Mouse (Mus musculus) embryonic facial prominence, embryonic 15.5 days (tissue): ENCODE results near the gene Trmo. TPM values are rescaled to one million over a fixed set of nuclear protein-coding genes. Genes with fewer than 3 reads are reported as not detected.
A peak's percentile ranks its signal among the peaks of the same experiment; 100 is the strongest.

Source experiments
- ATAC-seq: fragments of 200-750 bp; cut with Nextera tagmentation; 2 replicates; pipeline ENCODE4 v1.8.0; 2017; ENCODE audit warnings: low read depth, moderate TSS enrichment; ENCODE audit not compliant: insufficient number of reproducible peaks, low FRiP score, low TSS enrichment
- H3K27ac ChIP-seq: fragments of 300-500 bp; sonication (generic); replicated peaks from 2 replicates; pipeline ENCODE4 v1.5.1; 2015; ENCODE audit warnings: mild to moderate bottlenecking, inconsistent platforms
- H3K27me3 ChIP-seq: fragments of 300-500 bp; sonication (generic); 2 replicates; pipeline ENCODE4 v1.6.1; 2015; ENCODE audit warnings: inconsistent platforms
- H3K36me3 ChIP-seq: fragments of 300-500 bp; sonication (generic); 2 replicates; pipeline ENCODE4 v1.6.1; 2015; ENCODE audit warnings: mild to moderate bottlenecking, inconsistent platforms
- H3K4me1 ChIP-seq: fragments of 300-500 bp; sonication (generic); 2 replicates; pipeline ENCODE4 v1.6.1; 2015; ENCODE audit warnings: inconsistent platforms
- H3K4me2 ChIP-seq: fragments of 300-500 bp; sonication (generic); replicated peaks from 2 replicates; pipeline ENCODE4 v1.6.1; 2015; ENCODE audit warnings: mild to moderate bottlenecking, inconsistent platforms
- H3K4me3 ChIP-seq: fragments of 300-500 bp; sonication (generic); replicated peaks from 2 replicates; pipeline ENCODE4 v1.5.1; 2015; ENCODE audit warnings: mild to moderate bottlenecking, inconsistent platforms
- H3K9ac ChIP-seq: fragments of 300-500 bp; sonication (generic); 2 replicates; pipeline ENCODE4 v1.6.1; 2015; ENCODE audit warnings: inconsistent platforms
- H3K9me3 ChIP-seq: fragments of 300-500 bp; sonication (generic); replicated peaks from 2 replicates; pipeline ENCODE4 v1.6.1; 2016; ENCODE audit warnings: inconsistent platforms
- WGBS: fragments of 180-500 bp; shearing (Covaris S2); methylation state at CpG from one replicate; pipeline ENCODE4 v1.1.7; 2015; 5-methylcytosine and 5-hydroxymethylcytosine counted together
- polyA plus RNA-seq: library from polyadenylated mRNA; unstranded; fragments of >200 nt; fragmentation: Nextera tagmentation; extraction: Ambion mirVana; gene quantifications from 2 replicates; pipeline ENCODE4 v1.2.1, GENCODE M21; 2015

The Trmo gene
- polyA plus RNA-seq, 1 experiment from 2014 or later = 9.2 TPM

- no peak for ATAC-seq
- H3K27me3 ChIP-seq = peaks cover 96% of the 10 kb centered on the region
- no peak overlapping the region for H3K27ac ChIP-seq
- WGBS = 25% methylated on average over 6 of the region's 6 CpGs
- H3K9me3 ChIP-seq = no peaks in the 10 kb centered on the region
- H3K36me3 ChIP-seq = no peaks in the 10 kb centered on the region
- no peak overlapping the region for H3K9ac ChIP-seq
- H3K4me1 ChIP-seq = peaks cover 34% of the 10 kb centered on the region
- peak overlapping the region; percentile 43; the same call in 1 of the 2 replicates for H3K4me3 ChIP-seq
- H3K4me2 ChIP-seq = no peak overlapping the region
These were observed 43.0 kb downstream of the Trmo start for GRCm38 (mm10) chr4:46346221-46346620.

GRCm38 (mm10) chr4:46345773-46346100 lies 43.5 kb downstream of the Trmo start:
- Histone ChIP-seq H3K27me3 (peaks cover 96% of the 10 kb centered on the region), H3K4me1 (peaks cover 34% of the 10 kb centered on the region), H3K4me2 (no peak overlapping the region), H3K9me3 (no peaks in the 10 kb centered on the region), H3K27ac (no peak overlapping the region), H3K9ac (no peak overlapping the region), H3K36me3 (no peaks in the 10 kb centered on the region), H3K4me3 (peak overlapping the region; percentile 43; the same call in 1 of the 2 replicates)
- no peak for ATAC-seq
- 14% methylated on average over 3 of the region's 3 CpGs for WGBS

- no peaks in the 10 kb centered on the region for H3K36me3 ChIP-seq
- no peak for ATAC-seq
- H3K27me3 ChIP-seq = peaks cover 96% of the 10 kb centered on the region
- H3K9ac ChIP-seq = no peak overlapping the region
- peaks cover 34% of the 10 kb centered on the region for H3K4me1 ChIP-seq
- peak overlapping the region; percentile 52 for H3K4me2 ChIP-seq
- H3K9me3 ChIP-seq = no peaks in the 10 kb centered on the region
- H3K4me3 ChIP-seq = peak overlapping the region; percentile 43
- H3K27ac ChIP-seq = no peak overlapping the region
- 3% methylated on average over 67 of the region's 67 CpGs for WGBS
These were observed 44.0 kb downstream of the Trmo start for GRCm38 (mm10) chr4:46345056-46345772.

DNA sequence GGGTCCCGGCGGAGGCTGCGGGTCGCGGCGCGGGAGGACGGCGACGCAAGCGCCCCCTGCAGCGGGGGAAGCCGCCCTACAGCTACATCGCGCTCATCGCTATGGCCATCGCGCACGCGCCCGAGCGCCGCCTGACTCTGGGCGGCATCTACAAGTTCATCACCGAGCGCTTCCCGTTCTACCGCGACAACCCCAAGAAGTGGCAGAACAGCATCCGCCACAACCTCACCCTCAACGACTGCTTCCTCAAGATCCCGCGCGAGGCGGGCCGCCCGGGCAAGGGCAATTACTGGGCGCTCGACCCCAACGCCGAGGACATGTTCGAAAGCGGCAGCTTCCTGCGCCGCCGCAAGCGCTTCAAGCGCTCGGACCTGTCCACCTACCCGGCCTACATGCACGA lies 44.9 kb downstream of the Trmo start:
- Histone ChIP-seq H3K4me2 (peak overlapping the region; percentile 52), H3K36me3 (no peaks in the 10 kb centered on the region), H3K4me3 (peak overlapping the region; percentile 43), H3K27me3 (peaks cover 96% of the 10 kb centered on the region), H3K27ac (no peak overlapping the region), H3K9me3 (no peaks in the 10 kb centered on the region), H3K4me1 (peaks cover 39% of the 10 kb centered on the region), H3K9ac (no peak overlapping the region)
- ATAC-seq = no peak
- WGBS = under 1% methylated on average over 51 of the region's 51 CpGs

DNA sequence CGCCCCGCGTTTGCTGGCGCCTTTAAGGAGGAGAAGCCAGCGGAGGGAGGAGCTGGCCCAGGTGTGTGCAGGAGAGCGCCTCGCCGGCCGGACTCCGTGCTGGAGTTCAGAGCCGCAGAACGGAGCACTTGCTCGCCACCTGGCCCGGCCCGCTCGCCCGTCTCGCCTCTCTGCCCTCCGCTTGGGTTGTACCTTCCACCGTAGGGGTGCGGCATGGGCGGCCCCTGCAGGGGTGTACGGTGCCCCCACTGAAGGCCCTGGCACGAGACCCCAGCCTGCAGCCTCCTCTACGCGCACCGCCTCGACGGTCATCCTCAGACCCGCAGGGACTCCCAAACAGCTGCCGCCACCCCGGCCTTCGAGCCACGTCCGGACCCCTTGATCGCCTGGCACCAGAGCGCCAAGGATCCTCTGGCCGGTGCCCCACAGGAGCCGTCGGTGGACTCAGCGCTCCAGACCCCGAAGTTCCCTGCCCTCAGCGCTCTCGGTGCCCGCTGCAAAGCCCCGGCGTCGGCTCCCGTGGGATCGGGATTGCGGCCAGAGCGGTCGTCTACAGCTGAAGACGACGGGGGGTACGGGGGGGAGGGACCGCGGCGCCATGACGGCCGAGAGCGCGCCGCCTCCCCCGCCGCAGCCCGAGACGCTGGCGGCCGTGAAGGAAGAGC lies 45.5 kb downstream of the Trmo start, which contains the start of gene Foxe1:
Foxe1 (plus strand) TSS at position 14 of the 665 bp plus-strand sequence.
- Histone ChIP-seq H3K4me2 (peak within 1 kb of the TSS; percentile 52), H3K9ac (no peak within 1 kb of the TSS), H3K4me3 (peak within 1 kb of the TSS; percentile 43), H3K4me1 (peaks cover 39% of the 10 kb centered on the region), H3K9me3 (no peaks in the 10 kb centered on the region), H3K27me3 (peaks cover 96% of the 10 kb centered on the region), H3K27ac (no peak within 1 kb of the TSS), H3K36me3 (no peaks in the 10 kb centered on the region)
- no peak for ATAC-seq
- 1% methylated on average over 65 of the region's 70 CpGs for WGBS

GRCm38 (mm10) chr4:46342711-46343286 lies 46.4 kb downstream of the Trmo start:
- no peak overlapping the region for H3K27ac ChIP-seq
- WGBS = 0% methylated on average over 28 of the region's 28 CpGs
- H3K4me3 ChIP-seq = peak overlapping the region; percentile 43
- no peak overlapping the region for H3K9ac ChIP-seq
- peak overlapping the region; percentile 52 for H3K4me2 ChIP-seq
- no peak for ATAC-seq
- peaks cover 35% of the 10 kb centered on the region for H3K4me1 ChIP-seq
- no peaks in the 10 kb centered on the region for H3K9me3 ChIP-seq
- peaks cover 97% of the 10 kb centered on the region for H3K27me3 ChIP-seq
- H3K36me3 ChIP-seq = no peaks in the 10 kb centered on the region

DNA sequence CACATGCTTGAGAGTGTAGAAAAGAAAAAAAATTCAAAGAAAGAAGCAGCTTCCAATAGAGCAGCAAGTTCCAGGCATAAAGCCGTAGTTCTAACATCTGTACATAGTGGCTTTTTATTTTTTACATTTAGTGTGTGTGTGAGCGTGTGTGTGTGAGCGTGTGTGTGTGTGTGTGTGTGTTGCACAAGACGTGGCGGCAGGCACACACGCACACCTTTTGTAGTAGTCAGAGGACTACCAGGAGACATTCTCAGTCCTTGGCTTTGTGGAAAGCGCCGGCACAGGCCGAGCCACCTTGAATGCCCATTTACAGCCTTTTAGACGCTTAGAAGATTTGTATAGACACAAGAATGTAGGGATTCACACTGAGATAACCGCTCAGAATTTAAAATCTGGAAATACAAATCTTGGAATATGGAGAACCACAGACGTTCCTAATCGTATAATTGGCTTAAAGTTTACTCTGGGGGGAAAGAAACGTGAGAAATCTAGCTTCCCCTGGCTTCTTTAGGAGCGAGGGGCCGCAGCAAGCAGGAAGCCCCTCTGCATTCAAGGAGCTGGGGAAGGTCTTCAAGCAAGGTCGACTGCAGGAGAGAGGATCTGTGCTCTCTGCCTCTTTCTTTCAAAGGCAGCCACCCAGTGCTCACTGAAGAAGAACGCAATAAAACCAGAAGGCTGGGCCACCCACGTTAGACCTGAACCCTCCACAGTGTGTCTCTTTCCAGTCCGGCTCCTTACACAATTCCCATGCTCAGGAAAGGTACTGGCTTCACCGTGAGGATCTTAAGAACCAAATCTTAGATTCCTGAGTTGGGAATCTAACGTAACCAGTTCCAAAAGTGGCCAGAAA lies 47.2 kb downstream of the Trmo start:
- peak overlapping the region; percentile 43 for H3K4me3 ChIP-seq
- WGBS = 11% methylated on average over 22 of the region's 22 CpGs
- H3K4me1 ChIP-seq = peaks cover 33% of the 10 kb centered on the region
- no peak overlapping the region for H3K27ac ChIP-seq
- no peak overlapping the region for H3K9ac ChIP-seq
- H3K9me3 ChIP-seq = no peaks in the 10 kb centered on the region
- no peak for ATAC-seq
- H3K27me3 ChIP-seq = peaks cover 97% of the 10 kb centered on the region
- H3K36me3 ChIP-seq = no peaks in the 10 kb centered on the region
- peak overlapping the region; percentile 52 for H3K4me2 ChIP-seq

DNA sequence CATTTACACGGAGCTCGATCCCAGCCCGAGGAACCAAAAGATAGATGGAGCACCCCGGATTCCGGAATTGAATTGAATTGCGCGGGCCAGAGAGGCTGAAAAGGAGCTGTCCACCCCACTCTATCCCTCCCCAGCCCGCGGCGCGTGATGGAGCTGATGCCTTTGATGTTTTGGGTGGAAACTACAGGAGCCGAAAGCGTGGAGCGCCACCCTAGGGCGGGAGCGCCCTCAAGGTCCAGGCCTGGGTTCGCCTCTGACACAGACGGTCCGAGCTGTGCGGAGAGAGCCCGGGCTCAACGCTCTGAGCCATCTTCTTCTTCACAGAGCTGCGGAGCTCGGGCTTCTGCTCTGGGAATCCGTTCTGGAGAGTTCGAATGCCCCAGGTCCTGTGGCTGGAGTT lies 49.7 kb downstream of the Trmo start:
- H3K4me2 ChIP-seq = 0 out of 2 replicates have a peak overlapping the region, but pooled peaks have one; percentile 6
- H3K27ac ChIP-seq = no peak overlapping the region
- ATAC-seq = no peak
- 2% methylated on average over 26 of the region's 26 CpGs for WGBS
- H3K36me3 ChIP-seq = no peaks in the 10 kb centered on the region
- H3K27me3 ChIP-seq = peaks cover 87% of the 10 kb centered on the region
- no peak overlapping the region for H3K9ac ChIP-seq
- peaks cover 25% of the 10 kb centered on the region for H3K4me1 ChIP-seq
- no peak overlapping the region for H3K4me3 ChIP-seq
- H3K9me3 ChIP-seq = no peaks in the 10 kb centered on the region

GRCm38 (mm10) chr4:46339026-46339425 lies 50.2 kb downstream of the Trmo start:
- peaks cover 82% of the 10 kb centered on the region for H3K27me3 ChIP-seq
- H3K4me1 ChIP-seq = peaks cover 19% of the 10 kb centered on the region

GRCm38 (mm10) chr4:46337990-46338389 lies 51.2 kb downstream of the Trmo start:
- Histone ChIP-seq H3K4me1 (peaks cover 10% of the 10 kb centered on the region), H3K4me3 (no peak overlapping the region), H3K27me3 (peaks cover 72% of the 10 kb centered on the region), H3K9me3 (no peaks in the 10 kb centered on the region), H3K9ac (no peak overlapping the region), H3K36me3 (no peaks in the 10 kb centered on the region), H3K27ac (no peak overlapping the region), H3K4me2 (no peak overlapping the region)
- WGBS = 5% methylated on average over 3 of the region's 3 CpGs
- no peak for ATAC-seq

More at GRCm38 (mm10) chr4:46339026-46339425, 50.2 kb downstream of the Trmo start:
- Histone ChIP-seq H3K9me3 (no peaks in the 10 kb centered on the region), H3K4me2 (no peak overlapping the region), H3K9ac (no peak overlapping the region), H3K27ac (no peak overlapping the region), H3K4me3 (no peak overlapping the region), H3K36me3 (no peaks in the 10 kb centered on the region)
- 10% methylated on average over 10 of the region's 10 CpGs for WGBS
- ATAC-seq = no peak

GRCm38 (mm10) chr4:46335846-46336245 lies 53.4 kb downstream of the Trmo start:
- 14% methylated on average over 1 of the region's 1 CpGs for WGBS
- H3K4me3 ChIP-seq = no peak overlapping the region
- no peak overlapping the region for H3K27ac ChIP-seq
- no peaks in the 10 kb centered on the region for H3K9me3 ChIP-seq
- peaks cover 57% of the 10 kb centered on the region for H3K27me3 ChIP-seq
- H3K4me2 ChIP-seq = no peak overlapping the region
- H3K4me1 ChIP-seq = peaks cover 5% of the 10 kb centered on the region
- H3K9ac ChIP-seq = no peak overlapping the region
- no peaks in the 10 kb centered on the region for H3K36me3 ChIP-seq
- ATAC-seq = no peak
